8 mouse cellular contexts compared by ENCODE assay signal in the genomic region with DNA sequence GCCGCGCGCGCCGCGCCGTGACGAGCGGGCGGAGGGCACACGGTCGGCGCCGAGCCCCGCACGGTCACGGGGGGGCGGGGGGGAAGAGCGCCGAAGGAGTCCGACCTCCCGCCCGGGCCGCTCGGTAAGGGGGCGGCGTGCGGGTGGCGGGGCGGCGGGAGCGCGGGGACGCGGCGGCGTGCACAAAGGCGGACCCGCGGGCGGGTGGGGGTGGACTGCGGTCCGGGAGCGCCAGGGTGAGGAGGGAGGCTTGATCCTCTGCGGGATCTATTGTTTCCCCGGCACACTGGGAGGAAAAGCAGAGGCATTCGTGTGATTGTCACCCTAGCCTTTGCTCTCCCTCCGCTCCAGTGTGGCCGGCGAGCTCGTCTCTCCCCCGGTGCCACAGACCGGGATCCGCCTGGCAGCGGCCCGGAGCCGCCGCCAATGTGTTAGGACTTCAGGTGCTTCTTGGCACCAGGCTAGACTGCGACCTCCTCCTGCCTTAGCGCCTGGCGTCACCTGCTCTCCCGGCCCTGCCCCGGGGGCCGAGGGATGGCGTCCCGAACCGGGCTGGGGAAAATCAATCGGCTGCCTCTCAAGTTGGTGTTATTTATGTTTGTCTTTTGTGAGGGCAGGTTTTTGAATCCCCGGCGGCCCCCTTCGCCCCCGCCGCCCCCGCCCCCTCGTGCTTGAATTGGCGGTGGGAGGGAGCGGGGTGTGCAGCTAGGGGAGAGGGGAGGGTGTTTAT. TPM values are rescaled to one million over a fixed set of nuclear protein-coding genes. Genes with fewer than 3 reads are reported as not detected.
DNase-seq lines count a peak whose midpoint lies in the region; ATAC-seq and TF ChIP-seq lines count a peak whose summit lies in the region.

No protein-coding gene starts in this region.

- no peak for TF ChIP-seq CTCF in hindbrain, postnatal 0 days (IDR thresholded peaks at IDR 0.05; ENCODE audit: low read depth)

- DNase-seq in heart, adult 11 months = peak; percentile 93
- DNase-seq in heart, postnatal 25 days (ENCODE audit: low spot score) = no peak
- DNase-seq in cerebellum, postnatal 36 days = peak; percentile 71 to 74
- DNase-seq in gastrocnemius, postnatal 10 days = peak; percentile 67
- peak; percentile 69 for DNase-seq in hindbrain, postnatal 0 days (ENCODE audit: low spot score)
- DNase-seq in left cerebral cortex, postnatal 36 days (ENCODE audit: low spot score in 2 of 2) = peak; percentile 50 to 60
- peak; percentile 71 for DNase-seq in right cerebral cortex, postnatal 4 days

- peak overlapping the region; percentile 95 for H3K27ac ChIP-seq in hindbrain, postnatal 0 days

- no peaks in the 10 kb centered on the region for H3K36me3 ChIP-seq in hindbrain, postnatal 0 days (ENCODE audit: insufficient read depth, low read length)
- H3K36me3 ChIP-seq in megakaryocyte, embryonic 14.5 days (replicated peaks; ENCODE audit: low read length) = no peaks in the 10 kb centered on the region

- peak overlapping the region; percentile 90 for H3K4me3 ChIP-seq in hindbrain, postnatal 0 days (ENCODE audit: low read length)
- peak overlapping the region; percentile 94 for H3K4me3 ChIP-seq in megakaryocyte, embryonic 14.5 days (replicated peaks)

- WGBS in hindbrain, postnatal 0 days = under 1% methylated on average over 27 of the region's 77 CpGs

- H3K9me3 ChIP-seq in hindbrain, postnatal 0 days (ENCODE audit: low read length) = no peaks in the 10 kb centered on the region
- peaks cover 4% of the 10 kb centered on the region for H3K9me3 ChIP-seq in megakaryocyte, embryonic 14.5 days

- intact Hi-C loops in heart, postnatal 25 days (cut with DNase I) = loop anchor here (5.0 to 10.0 kb wide), 4 partner anchors 179 to 479 kb away; a partner anchor contains a TSS
- intact Hi-C loops in left cerebral cortex, postnatal 36 days (cut with DNase I) = loop anchor here (2.0 to 10.0 kb wide), 4 partner anchors 157 to 509 kb away; a partner anchor contains a TSS

- peak overlapping the region; percentile 84 for H3K4me2 ChIP-seq in hindbrain, postnatal 0 days (ENCODE audit: low read depth, low read length)

- ATAC-seq in hindbrain, postnatal 0 days = peak; percentile 82

- no peaks in the 10 kb centered on the region for H3K27me3 ChIP-seq in hindbrain, postnatal 0 days (ENCODE audit: insufficient read depth, low read length)
- H3K27me3 ChIP-seq in megakaryocyte, embryonic 14.5 days (replicated peaks) = peaks cover 46% of the 10 kb centered on the region

- H3K4me1 ChIP-seq in hindbrain, postnatal 0 days (ENCODE audit: insufficient read depth, low read length) = peaks cover 11% of the 10 kb centered on the region; the same call in 1 of the 2 replicates
- peaks cover 14% of the 10 kb centered on the region for H3K4me1 ChIP-seq in megakaryocyte, embryonic 14.5 days

- H3K9ac ChIP-seq in hindbrain, postnatal 0 days (replicated peaks; ENCODE audit: low read length) = peak overlapping the region; percentile 96

RNA-seq across cellular contexts. Expression of a gene that starts 0.8 kb away (rescaled TPM):
- total RNA-seq in heart, postnatal 25 days (2021) = 10 to 100 TPM; 11.8 to 12.7 TPM
- total RNA-seq in gastrocnemius, postnatal 10 days (2021) = 10 to 100 TPM; 16.7 to 21.4 TPM
- total RNA-seq in hindbrain, postnatal 0 days (2014; rRNA removed) = 44.7 and 61.6 TPM in 2 replicates
- 36.5 and 39.3 TPM in 2 replicates for polyA plus RNA-seq in hindbrain, postnatal 0 days (2015; fragmentation: Nextera tagmentation; extraction: Ambion mirVana)
- 100 to 1,000 TPM; 199 TPM for total RNA-seq in left cerebral cortex, postnatal 36 days (2021)
- polyA plus RNA-seq in megakaryocyte, embryonic 14.5 days (2012; ENCODE audit: insufficient read depth, low replicate concordance) = 2.5 TPM in 1 of 2 replicates, not detected in the other
